Mouse (Mus musculus) brain, embryonic 14.5 days (tissue): ENCODE measurements around the gene 4930564D02Rik.

ENCODE experiments used
- CTCF ChIP-seq: fragments of 200-500 bp; IDR thresholded peaks from 2 replicates; pipeline ENCODE4 v1.5.1; 2012; ENCODE audit warnings: inconsistent platforms, mild to moderate bottlenecking, moderate library complexity, borderline replicate concordance; ENCODE audit not compliant: insufficient read depth, insufficient read length; ENCODE audit errors: extremely low read depth
- POLR2A ChIP-seq: fragments of 200-500 bp; IDR thresholded peaks from 2 replicates; pipeline ENCODE4 v1.6.1; 2012; ENCODE audit warnings: mild to moderate bottlenecking, inconsistent platforms, borderline replicate concordance; ENCODE audit not compliant: poor library complexity, insufficient read depth, insufficient read length, severe bottlenecking; ENCODE audit errors: extremely low read depth

DNA sequence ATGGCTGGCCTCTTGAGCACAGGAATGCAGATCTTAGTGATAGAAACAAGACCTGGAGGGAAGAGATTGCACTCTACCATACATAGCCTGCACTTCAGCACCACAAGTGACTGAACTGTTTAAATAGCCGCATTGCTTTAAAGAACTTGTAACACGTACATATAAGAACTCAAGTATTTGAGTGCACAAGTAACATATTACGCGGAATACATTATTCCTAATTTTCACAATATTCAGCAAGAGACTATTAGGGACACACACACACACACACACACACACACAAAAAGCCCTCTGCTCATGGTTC is 13.0 kb upstream of the 4930564D02Rik start:
- TF ChIP-seq POLR2A (no peak), CTCF (no peak)
